Mouse (Mus musculus) C2C12 (cell line): ENCODE results near the gene Mmd2. TPM values are rescaled to one million over a fixed set of nuclear protein-coding genes. Genes with fewer than 3 reads are reported as not detected.

Experiments used
- H3K27me3 ChIP-seq: one replicate; pipeline ENCODE4 v1.6.1; 2011; ENCODE audit not compliant: control insufficient read depth, insufficient read depth, insufficient read length
- H3K36me3 ChIP-seq: one replicate; pipeline ENCODE4 v1.6.1; 2011; ENCODE audit not compliant: control insufficient read depth, insufficient read depth
- H3K4me3 ChIP-seq: one replicate; pipeline ENCODE4 v1.5.1; 2011; ENCODE audit warnings: mild to moderate bottlenecking, control low read depth; ENCODE audit not compliant: poor library complexity, insufficient read depth, severe bottlenecking
- H3K79me2 ChIP-seq: one replicate; pipeline ENCODE4 v1.6.1; 2011; ENCODE audit not compliant: control insufficient read depth, insufficient read depth
- H3K79me3 ChIP-seq: one replicate; pipeline ENCODE4 v1.6.1; 2011; ENCODE audit warnings: low read depth, control low read depth
- H3ac ChIP-seq: one replicate; pipeline ENCODE3; 2011; ENCODE audit warnings: low read depth; ENCODE audit not compliant: control insufficient read depth, insufficient read length
- CEBPB ChIP-seq: IDR thresholded peaks from one replicate; pipeline ENCODE4 v1.6.1; 2011; ENCODE audit warnings: low read depth, mild to moderate bottlenecking, control low read depth, moderate library complexity
- CTCF ChIP-seq: IDR thresholded peaks from one replicate; pipeline ENCODE4 v1.5.1; 2011; ENCODE audit not compliant: control insufficient read depth, insufficient read depth, insufficient read length
- FOSL1 ChIP-seq: IDR thresholded peaks from one replicate; pipeline ENCODE4 v1.8.0; 2011; ENCODE audit warnings: mild to moderate bottlenecking, low read length; ENCODE audit not compliant: poor library complexity, insufficient read depth, severe bottlenecking
- MAX ChIP-seq: IDR thresholded peaks from one replicate; pipeline ENCODE4 v1.6.1; 2011; ENCODE audit warnings: mild to moderate bottlenecking, control low read depth
- MYOD1 ChIP-seq: IDR thresholded peaks from one replicate; pipeline ENCODE4 v1.6.1; 2011; ENCODE audit warnings: low read depth; ENCODE audit not compliant: control insufficient read depth, insufficient read length
- MYOG ChIP-seq: IDR thresholded peaks from one replicate; pipeline ENCODE4 v1.6.1; 2011; ENCODE audit not compliant: control insufficient read depth, insufficient read length; ENCODE audit errors: extremely low read depth
- USF1 ChIP-seq: IDR thresholded peaks from one replicate; pipeline ENCODE4 v1.6.1; 2011; ENCODE audit warnings: low read depth, mild to moderate bottlenecking, control low read depth, moderate library complexity
- polyA plus RNA-seq: library from polyadenylated mRNA; unstranded; fragments of >200 nt; fragmentation: generic; extraction: Trizol; gene quantifications from one replicate; pipeline ENCODE4 v1.2.1, GENCODE M21; 2012; ENCODE audit warnings: missing spikeins

Mmd2 gene
- polyA plus RNA-seq, 1 experiment = not detected

DNA sequence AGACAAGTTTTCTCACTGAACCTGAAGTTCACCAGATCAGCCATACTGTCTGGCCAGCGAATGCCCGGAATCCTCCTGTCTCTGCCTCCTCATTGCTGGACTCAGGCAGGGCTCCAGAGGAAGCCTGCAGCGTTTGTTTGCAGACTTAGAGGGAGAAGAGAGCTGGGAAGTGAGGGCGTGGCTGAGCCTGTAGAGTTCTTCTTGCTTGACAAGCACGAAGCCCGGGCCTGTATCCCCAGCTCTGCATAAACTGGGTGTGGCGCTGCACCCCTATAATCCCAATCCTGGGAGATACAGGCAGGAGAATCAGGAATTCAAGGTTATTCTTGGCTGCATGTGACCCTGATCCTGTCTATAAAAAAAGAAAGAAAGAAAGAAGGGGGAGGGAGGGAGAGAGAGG is 48.3 kb downstream of the Mmd2 start:
- Histone ChIP-seq H3K4me3 (no peak overlapping the region), H3K36me3 (no peaks in the 10 kb centered on the region), H3ac (no peak overlapping the region), H3K79me2 (no peaks in the 10 kb centered on the region), H3K27me3 (peaks cover 7% of the 10 kb centered on the region), H3K79me3 (no peaks in the 10 kb centered on the region)
- TF ChIP-seq USF1 = no peak
- no peak for TF ChIP-seq MYOG
- no peak for TF ChIP-seq FOSL1

DNA sequence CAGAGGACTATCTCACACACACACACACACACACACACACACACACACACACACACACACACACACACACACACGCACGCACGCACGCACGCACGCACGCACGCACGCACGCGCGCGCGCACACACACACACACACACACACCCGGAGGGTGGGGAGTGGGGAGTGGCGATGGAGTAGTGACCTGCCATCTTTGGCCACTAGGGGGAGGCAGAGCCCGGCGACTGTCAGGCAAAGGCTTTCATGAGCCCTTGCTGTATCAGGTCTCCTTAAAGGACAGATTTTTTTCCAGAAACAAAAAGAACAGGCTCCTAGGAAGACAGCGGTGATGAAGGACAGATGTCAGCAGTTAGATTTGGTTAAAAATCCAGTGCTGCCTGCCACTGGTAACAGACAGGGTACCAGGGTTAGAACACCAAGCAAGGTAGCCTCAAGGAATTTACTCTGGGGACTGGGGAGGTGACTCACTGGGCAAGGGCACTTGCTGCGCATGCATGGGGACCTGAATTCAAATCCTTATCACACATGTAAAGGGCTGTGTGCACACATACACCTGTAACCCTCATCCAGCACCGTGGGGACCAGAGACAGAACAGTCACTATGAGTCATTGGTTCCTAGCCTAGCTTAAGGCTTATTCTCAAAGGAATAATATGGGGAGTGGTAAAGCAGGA is 51.1 kb downstream of the Mmd2 start:
- H3K79me3 ChIP-seq = no peaks in the 10 kb centered on the region
- TF ChIP-seq FOSL1 (no peak), CTCF (peak; percentile 89)
- H3K27me3 ChIP-seq = peaks cover 7% of the 10 kb centered on the region
- no peaks in the 10 kb centered on the region for H3K79me2 ChIP-seq
- H3ac ChIP-seq = no peak overlapping the region
- H3K4me3 ChIP-seq = no peak overlapping the region
- H3K36me3 ChIP-seq = no peaks in the 10 kb centered on the region

DNA sequence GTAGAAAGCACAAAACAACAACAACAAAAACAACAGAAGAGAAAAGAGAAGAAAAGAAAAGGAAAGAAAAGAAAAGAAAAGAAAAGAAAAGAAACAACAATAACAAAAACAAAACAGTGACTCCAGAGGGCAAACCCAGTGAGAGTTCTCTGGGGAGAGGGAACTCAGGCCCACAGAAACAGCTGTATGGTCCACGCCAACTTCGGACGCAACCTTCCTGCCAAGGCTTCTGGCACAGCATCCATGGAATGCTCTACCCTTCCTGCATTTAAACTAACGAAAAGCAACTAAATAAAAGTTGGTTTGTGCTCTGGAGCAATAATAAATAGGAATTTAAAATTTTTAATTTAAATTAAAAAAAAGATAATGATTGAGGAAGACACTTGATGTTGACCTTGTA is 51.9 kb downstream of the Mmd2 start:
- no peak overlapping the region for H3K4me3 ChIP-seq
- TF ChIP-seq MYOD1 (no peak), CTCF (no peak), MAX (no peak), CEBPB (no peak)
- H3K79me2 ChIP-seq = no peaks in the 10 kb centered on the region
- no peaks in the 10 kb centered on the region for H3K79me3 ChIP-seq
- no peak overlapping the region for H3ac ChIP-seq
- H3K36me3 ChIP-seq = no peaks in the 10 kb centered on the region
- peaks cover 4% of the 10 kb centered on the region for H3K27me3 ChIP-seq

GRCm38 (mm10) chr5:142555866-142556265 is 52.7 kb downstream of the Mmd2 start:
- no peak for TF ChIP-seq CEBPB
- TF ChIP-seq FOSL1 = no peak
- TF ChIP-seq MYOG = no peak
- no peak for TF ChIP-seq MAX
- no peak for TF ChIP-seq CTCF
- TF ChIP-seq MYOD1 = no peak
- TF ChIP-seq USF1 = no peak
- Histone ChIP-seq H3K79me2 (no peaks in the 10 kb centered on the region), H3K79me3 (no peaks in the 10 kb centered on the region), H3K4me3 (no peak overlapping the region), H3K36me3 (no peaks in the 10 kb centered on the region), H3K27me3 (peaks cover 3% of the 10 kb centered on the region), H3ac (no peak overlapping the region)

DNA sequence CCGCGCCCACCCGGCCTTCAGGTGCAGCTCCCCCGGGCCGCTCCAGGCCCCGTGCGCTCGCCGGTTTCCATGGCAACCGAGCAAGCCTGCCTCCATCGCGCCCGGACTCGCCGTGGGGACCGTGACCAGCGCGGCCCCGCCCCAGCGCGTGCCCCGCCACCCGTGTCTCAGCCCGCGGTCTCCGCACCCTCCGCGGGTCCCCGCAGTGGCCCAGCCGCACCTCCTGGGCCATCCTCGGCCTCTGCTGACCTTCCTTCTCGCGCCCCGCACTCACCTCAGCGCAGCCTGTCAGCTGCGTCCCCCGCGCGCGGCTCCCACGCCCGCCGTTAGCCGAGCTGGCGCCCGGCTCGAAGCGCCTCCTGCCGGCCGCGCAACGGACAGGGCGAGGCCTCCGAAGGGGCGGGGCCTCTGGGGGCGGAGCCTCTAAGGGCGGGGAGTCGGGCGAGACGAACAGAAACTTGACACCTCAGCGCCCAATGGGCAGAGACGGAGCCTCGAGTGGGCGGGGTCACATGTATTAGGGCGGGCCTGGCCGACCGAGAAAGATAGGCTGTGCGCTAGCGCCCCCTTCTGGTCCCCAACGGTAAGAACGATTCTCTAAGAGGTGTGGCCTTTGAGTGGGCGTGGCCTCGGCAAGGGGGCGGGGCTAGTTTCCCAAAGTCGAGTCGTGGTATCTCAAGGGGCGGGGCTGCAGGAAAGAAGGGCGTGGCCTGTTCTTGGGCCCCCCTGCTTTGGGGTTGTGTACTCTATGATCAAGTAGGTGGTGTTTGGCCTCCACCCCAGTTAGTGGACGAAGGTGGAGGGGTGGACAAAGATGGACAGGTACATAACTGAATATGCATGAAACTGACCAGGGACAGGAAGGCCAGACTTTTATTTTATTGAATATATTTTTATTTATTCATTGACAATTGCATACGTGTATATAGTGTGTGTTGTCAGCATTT is 57.6 kb downstream of the Mmd2 start, which contains the start of gene Radil:
Radil (minus strand) TSS at position 393 of the 947 bp plus-strand sequence.
- Histone ChIP-seq H3K27me3 (no peaks in the 10 kb centered on the region), H3K79me3 (no peaks in the 10 kb centered on the region), H3ac (peak within 1 kb of the TSS; percentile 88), H3K4me3 (peak within 1 kb of the TSS; percentile 41), H3K79me2 (no peaks in the 10 kb centered on the region), H3K36me3 (no peaks in the 10 kb centered on the region)
- TF ChIP-seq FOSL1 = no peak
- TF ChIP-seq MYOG = no peak
- no peak for TF ChIP-seq MAX
- TF ChIP-seq CTCF = peak; percentile 81
